Mouse (Mus musculus) olfactory bulb, adult 2 months (tissue): ENCODE results near the gene Vegfb. TPM values are rescaled to one million over a fixed set of nuclear protein-coding genes. Genes with fewer than 3 reads are reported as not detected.

Source experiments
- H3K27ac ChIP-seq: fragments of 200-500 bp; 2 replicates; pipeline ENCODE4 v1.5.1; 2012; ENCODE audit warnings: low read depth, low read length; ENCODE audit not compliant: insufficient read depth
- H3K4me1 ChIP-seq: fragments of 200-500 bp; 2 replicates; pipeline ENCODE4 v1.6.1; 2012; ENCODE audit warnings: low read length; ENCODE audit not compliant: control insufficient read depth, insufficient read depth
- H3K4me3 ChIP-seq: fragments of 200-500 bp; 2 replicates; pipeline ENCODE4 v1.5.1; 2012; ENCODE audit warnings: mild to moderate bottlenecking, low read depth, low read length, moderate library complexity; ENCODE audit not compliant: insufficient read depth
- CTCF ChIP-seq: fragments of 200-500 bp; IDR thresholded peaks from 2 replicates; pipeline ENCODE4 v1.5.1; 2012; ENCODE audit warnings: low read depth, mild to moderate bottlenecking, low read length, moderate library complexity; ENCODE audit not compliant: insufficient read depth
- POLR2A ChIP-seq: fragments of 200-500 bp; IDR thresholded peaks from 2 replicates; pipeline ENCODE4 v1.6.1; 2012; ENCODE audit warnings: mild to moderate bottlenecking, low read depth, low read length, moderate library complexity; ENCODE audit not compliant: insufficient read depth
- WGBS: fragments of 180-500 bp; shearing (Covaris S2); methylation state at CpG from one replicate; pipeline ENCODE4 v1.1.7; 2018; 5-methylcytosine and 5-hydroxymethylcytosine counted together
- polyA plus RNA-seq: library from polyadenylated mRNA; stranded (reverse); fragments of >200 nt; gene quantifications from 2 replicates; pipeline ENCODE4 v1.2.4, GENCODE M21; 2012; ENCODE audit warnings: low replicate concordance; ENCODE audit not compliant: missing spikeins, insufficient read depth, insufficient read length

The Vegfb gene
- polyA plus RNA-seq, 1 experiment: not detected

DNA sequence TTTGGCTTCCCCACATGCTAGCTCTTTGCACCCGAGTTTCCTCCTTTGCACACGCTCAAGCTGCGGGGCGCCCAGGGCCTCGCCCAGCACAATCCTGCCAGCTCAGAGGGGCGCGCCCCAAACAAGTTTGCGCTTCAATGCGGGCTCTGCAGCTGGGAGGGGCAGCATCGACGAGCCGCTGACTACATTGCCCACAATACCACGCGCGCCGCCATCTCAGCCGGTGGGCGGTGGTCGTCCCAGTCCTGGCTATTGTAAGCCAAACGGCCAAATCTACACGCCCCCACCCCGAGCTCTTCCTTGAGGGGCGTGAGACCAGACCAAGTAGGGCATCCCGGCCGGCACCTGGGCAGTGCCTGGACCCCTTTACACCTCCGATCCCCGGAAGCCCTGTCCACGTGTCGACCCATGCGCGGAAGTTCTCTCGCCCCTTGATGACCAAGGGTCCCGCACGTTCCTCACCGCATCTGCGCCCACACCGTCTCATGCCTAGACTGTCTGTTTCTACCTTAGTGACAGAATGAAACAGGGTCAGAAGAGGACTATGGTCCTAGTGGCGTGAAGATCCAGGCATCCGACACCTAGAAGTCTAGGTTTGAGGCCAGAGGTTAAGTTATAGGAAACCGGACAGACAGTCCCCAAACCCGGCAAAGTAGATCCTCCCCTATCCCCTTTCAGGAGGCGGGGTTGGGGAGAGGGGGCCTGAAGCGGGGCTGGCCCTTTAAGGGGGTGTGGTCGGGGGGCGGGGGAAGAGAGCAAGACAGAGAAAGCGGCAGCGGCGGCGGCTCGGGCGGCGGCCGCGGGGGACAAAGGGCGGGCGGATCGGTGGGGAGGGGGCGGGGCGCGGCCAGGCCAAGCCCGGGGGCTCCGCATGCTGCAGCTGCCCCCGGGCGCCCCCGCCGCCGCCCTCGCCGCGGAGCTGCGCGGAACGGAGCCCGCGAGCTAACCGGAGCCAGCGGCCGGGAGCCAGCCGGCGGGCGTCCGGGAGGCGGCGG, 12.9 kb downstream of the Vegfb start, which contains the start of gene Ppp1r14b:
TSS of gene Ppp1r14b (plus strand) at position 758 of the 995 bp plus-strand sequence.
- TF ChIP-seq CTCF (no peak), POLR2A (peak; percentile 18; the same call in 1 of the 2 replicates)
- H3K4me3 ChIP-seq: peak within 1 kb of the TSS; percentile 60
- WGBS: 3% methylated on average over 75 of the region's 84 CpGs
- H3K27ac ChIP-seq: peak within 1 kb of the TSS; percentile 43
- H3K4me1 ChIP-seq: peaks cover 42% of the 10 kb centered on the region

DNA sequence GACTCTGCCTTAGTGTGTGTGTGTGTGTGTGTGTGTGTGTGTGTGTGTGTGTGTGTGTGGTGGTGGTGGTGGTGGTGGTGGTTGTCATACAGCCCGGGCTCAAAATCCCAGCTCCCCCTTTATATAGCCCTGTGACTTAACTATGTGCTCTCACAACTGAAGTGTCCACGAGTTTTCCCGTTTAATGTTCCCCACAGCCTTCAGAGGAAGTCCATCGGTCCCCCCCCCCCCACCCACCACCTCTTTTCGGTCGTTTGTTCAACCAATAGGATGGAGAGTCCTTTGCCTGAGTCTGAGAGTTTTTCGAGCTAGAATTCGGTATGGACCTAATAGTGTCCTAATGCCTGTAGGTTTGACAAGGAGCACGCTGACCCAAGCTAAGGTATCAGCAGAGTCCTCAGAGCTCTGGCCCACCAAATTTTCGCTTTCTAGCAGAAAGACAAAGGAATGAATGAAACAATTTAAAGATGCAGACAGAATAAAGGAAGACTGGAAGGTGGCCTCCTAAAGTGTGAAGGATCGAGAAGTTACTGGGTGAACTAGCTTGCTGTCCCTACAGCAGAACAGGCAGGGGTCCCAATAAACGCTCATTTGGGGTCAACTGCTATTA, 13.8 kb downstream of the Vegfb start:
- no peak for TF ChIP-seq CTCF
- no peak for TF ChIP-seq POLR2A
- Histone ChIP-seq H3K4me1 (peaks cover 41% of the 10 kb centered on the region), H3K4me3 (no peak overlapping the region), H3K27ac (no peak overlapping the region)
- 35% methylated on average over 12 of the region's 12 CpGs for WGBS

DNA sequence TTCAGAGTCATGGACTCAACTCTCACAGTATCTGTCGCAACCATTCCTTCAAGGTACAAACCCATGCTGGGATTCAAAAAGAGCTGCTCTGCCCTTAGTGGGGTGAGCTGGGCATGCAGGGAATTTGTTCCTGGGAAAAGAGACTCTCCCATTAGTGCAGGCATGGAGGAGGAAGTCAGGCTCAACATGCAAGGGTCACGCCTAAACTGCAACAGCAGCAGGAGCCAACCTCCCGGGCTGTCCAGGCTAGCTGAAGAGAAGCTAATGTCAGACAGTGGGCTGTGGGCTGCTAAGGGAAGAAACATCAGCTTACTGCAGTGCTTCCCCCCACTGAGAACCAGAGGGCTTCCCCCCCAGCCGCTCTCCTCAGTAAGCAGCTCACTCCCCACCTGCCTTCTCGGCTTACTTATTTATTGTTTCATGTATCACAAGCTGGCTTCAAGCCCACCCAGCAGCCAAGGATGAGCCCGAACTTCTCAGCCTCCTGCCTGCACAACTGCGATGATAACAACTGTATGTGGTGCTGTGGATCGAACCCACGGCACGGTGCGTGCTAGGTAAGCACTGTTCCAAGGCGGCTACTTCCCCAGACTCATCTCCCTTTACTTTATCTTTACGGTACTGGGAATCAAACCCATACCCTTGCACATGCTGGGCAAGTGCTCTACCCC, 15.1 kb downstream of the Vegfb start:
- TF ChIP-seq CTCF: no peak
- TF ChIP-seq POLR2A: no peak

DNA sequence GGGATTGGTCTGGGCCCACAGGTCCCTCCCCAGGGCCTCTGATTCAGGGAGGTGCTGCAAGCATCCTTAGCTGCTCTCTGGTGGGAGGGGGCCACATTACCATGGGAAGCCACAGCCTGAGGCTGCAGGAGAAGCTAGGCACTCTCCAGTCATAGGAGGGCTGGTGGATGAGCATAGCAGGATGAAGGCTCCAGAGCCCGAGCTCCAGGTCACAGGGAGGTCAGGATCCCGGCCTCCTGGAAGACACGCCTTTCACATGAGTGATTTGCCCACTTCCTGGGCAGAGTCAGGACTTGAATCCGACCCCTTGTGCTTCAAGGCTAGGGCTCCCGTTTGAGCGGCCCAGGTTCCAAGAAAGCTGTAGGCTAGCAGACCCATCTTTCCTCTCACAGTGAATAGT, 15.8 kb downstream of the Vegfb start:
- Histone ChIP-seq H3K4me3 (no peak overlapping the region), H3K4me1 (peaks cover 31% of the 10 kb centered on the region), H3K27ac (no peak overlapping the region)
- 74% methylated on average over 6 of the region's 6 CpGs for WGBS
- TF ChIP-seq CTCF (no peak), POLR2A (no peak)

More for the DNA sequence above, 15.1 kb downstream of the Vegfb start:
- Histone ChIP-seq H3K4me1 (peaks cover 31% of the 10 kb centered on the region), H3K27ac (no peak overlapping the region), H3K4me3 (no peak overlapping the region)
- 86% methylated on average over 13 of the region's 13 CpGs for WGBS

GRCm38 (mm10) chr19:6970460-6971085, 16.9 kb downstream of the Vegfb start:
- TF ChIP-seq CTCF (no peak), POLR2A (no peak)
- Histone ChIP-seq H3K4me1 (peaks cover 22% of the 10 kb centered on the region), H3K4me3 (no peak overlapping the region), H3K27ac (no peak overlapping the region)
- 26% methylated on average over 11 of the region's 11 CpGs for WGBS

DNA sequence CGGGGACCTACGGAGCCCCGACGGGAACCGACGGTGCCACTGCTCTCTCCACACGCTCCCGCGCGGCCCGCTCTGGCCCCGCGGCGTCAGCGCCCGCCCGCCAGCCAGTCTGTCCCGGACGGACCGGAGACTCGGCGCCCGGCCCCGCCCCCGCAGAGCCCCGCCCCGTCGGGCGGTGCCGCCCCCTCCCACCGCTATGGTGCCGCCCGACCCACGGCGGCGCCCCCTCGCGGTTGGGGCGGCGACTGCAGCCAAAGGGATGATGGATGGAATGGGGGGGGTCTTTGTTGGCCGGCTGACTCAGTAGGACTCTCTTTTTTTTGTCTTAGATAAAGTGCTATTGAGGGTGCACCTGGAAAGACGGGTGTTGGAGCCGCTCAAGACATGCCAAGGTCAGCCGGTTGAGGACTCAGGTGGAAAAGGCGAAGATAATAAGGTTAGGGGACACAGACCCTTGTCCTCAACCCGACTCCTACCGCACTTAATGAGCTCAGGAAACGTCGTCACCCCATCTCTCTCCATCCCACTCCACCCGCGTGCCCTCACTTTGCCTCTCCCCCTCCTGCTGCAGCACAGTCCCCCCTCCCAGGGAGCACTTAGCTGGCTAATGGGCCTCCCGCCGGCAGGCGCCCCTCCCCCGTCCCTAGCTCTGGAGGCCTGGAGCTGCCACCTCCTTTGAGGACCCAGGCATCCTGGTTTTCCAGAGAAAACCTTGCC, 17.6 kb downstream of the Vegfb start:
- Histone ChIP-seq H3K27ac (no peak overlapping the region), H3K4me1 (peaks cover 22% of the 10 kb centered on the region), H3K4me3 (peak overlapping the region; percentile 48)
- WGBS: 2% methylated on average over 55 of the region's 55 CpGs
- TF ChIP-seq CTCF (peak; percentile 58), POLR2A (no peak)

- no peak overlapping the region for H3K27ac ChIP-seq
- H3K4me3 ChIP-seq: peak overlapping the region; percentile 48
- peaks cover 22% of the 10 kb centered on the region for H3K4me1 ChIP-seq
- TF ChIP-seq CTCF (no peak), POLR2A (no peak)
- 4% methylated on average over 20 of the region's 20 CpGs for WGBS
Measured at GRCm38 (mm10) chr19:6969291-6969664, 18.2 kb downstream of the Vegfb start.
